Mouse (Mus musculus): Measurements from ENCODE around the gene Madd. TPM values are rescaled to one million over a fixed set of nuclear protein-coding genes. Genes with fewer than 3 reads are reported as not detected.

Gene Madd
- polyA plus RNA-seq, 1 experiment from 2014 or later = 16.9 TPM

DNA sequence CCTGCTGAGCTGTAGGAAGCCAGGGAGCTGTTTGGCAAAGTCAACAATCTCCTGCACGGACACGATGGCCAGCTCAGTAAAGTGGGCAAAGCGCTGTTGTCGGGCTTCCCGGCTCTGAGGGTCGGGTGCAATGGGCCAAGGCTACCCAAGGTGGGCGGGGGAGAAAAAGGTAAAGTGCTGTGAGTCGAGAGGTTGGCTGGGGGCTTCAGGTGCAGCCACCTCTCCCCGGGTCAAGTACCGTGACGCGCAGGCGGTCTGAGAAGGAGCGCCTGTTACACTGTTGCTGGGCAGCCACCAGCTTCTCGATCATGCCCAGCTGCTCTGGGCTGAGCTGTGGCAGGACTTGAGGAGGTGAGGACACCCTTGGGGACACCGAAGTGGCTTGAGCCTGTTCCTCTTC lies 6.9 kb upstream of the Madd start:
- no peak overlapping the region for H3K27ac ChIP-seq (replicated peaks)
- no peaks in the 10 kb centered on the region for H3K36me3 ChIP-seq
- no peaks in the 10 kb centered on the region for H3K9me3 ChIP-seq (replicated peaks)
- no peak for DNase-seq (ENCODE audit: low spot score)
- peaks cover 10% of the 10 kb centered on the region for H3K27me3 ChIP-seq (ENCODE audit: low read depth, poor library complexity, severe bottlenecking)
- H3K4me1 ChIP-seq = peaks cover 21% of the 10 kb centered on the region
- WGBS = 91% methylated on average over 16 of the region's 16 CpGs
- no peak overlapping the region for H3K4me3 ChIP-seq

DNA sequence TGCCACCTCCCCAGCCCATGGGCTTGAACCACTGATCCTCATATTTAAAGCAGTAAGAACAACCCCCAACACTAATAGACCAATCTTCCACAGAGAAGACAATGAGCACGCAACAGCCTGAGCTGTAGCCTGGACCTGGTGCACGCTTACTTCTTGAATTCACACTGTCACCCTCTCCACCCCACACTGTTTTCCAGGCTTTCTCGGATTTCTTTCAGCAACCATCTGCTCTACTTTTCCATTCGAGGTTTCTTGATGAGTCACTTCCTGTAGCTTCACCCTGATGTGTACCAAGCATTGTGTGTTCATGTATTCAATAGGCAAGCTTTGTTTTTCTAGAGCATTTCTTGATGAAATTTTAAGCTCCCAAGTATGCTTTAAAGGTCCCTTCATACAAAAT lies 3.8 kb upstream of the Madd start:
- Histone ChIP-seq H3K9me3 (replicated peaks) (no peaks in the 10 kb centered on the region), H3K36me3 (no peaks in the 10 kb centered on the region), H3K27me3 (ENCODE audit: low read depth, poor library complexity, severe bottlenecking) (no peaks in the 10 kb centered on the region), H3K4me3 (no peak overlapping the region), H3K27ac (replicated peaks) (no peak overlapping the region), H3K4me1 (peaks cover 12% of the 10 kb centered on the region)
- DNase-seq (ENCODE audit: low spot score) = no peak
- 82% methylated on average over 4 of the region's 4 CpGs for WGBS

DNA sequence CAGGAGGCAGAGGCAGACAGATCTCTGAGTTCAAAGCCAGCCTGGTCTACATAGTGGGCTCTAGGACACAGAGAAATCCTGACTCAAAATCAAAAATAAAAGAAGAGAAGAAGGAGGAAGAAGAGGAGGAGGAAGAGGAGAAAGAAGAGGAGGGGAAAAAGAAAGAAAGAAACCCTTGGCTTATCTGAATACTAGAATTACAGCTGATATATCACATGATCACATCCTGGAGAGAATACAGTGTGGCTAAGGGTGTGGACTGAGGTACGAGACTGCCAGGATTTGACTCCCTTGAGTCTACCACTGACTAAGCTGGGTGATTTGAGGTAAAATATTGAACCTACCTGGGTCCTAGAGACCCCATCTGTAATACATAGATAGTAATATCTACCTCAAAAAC lies 2.6 kb upstream of the Madd start:
- no peaks in the 10 kb centered on the region for H3K27me3 ChIP-seq (ENCODE audit: low read depth, poor library complexity, severe bottlenecking)
- no peak overlapping the region for H3K27ac ChIP-seq (replicated peaks)
- 87% methylated on average over 1 of the region's 1 CpGs for WGBS
- H3K9me3 ChIP-seq (replicated peaks) = no peaks in the 10 kb centered on the region
- no peak for DNase-seq (ENCODE audit: low spot score)
- no peaks in the 10 kb centered on the region for H3K36me3 ChIP-seq
- H3K4me1 ChIP-seq = peaks cover 18% of the 10 kb centered on the region
- no peak overlapping the region for H3K4me3 ChIP-seq

DNA sequence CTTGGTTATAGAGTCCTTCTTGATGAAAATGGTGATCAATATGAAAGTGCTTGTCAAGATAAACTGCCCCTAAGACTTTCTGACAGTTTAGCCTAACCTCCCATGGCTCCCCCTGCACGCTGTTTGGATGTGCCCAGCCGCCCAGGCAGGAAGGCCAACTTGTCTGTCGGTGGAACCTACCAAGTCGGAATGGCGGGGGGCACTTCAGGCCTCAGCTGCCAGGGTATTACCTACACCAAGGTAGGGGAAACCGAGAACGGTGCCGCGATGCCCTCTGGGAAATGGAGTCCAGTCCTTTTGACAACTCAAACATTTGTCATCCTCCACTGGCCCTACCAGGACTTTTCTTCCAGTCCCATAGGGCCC lies 506 bp downstream of the Madd start:
- under 1% methylated on average over 9 of the region's 9 CpGs for WGBS
- DNase-seq (ENCODE audit: low spot score) = peak; percentile 95
- H3K27me3 ChIP-seq (ENCODE audit: low read depth, poor library complexity, severe bottlenecking) = no peaks in the 10 kb centered on the region
- peak overlapping the region; percentile 78 for H3K4me3 ChIP-seq
- H3K27ac ChIP-seq (replicated peaks) = peak overlapping the region; percentile 84
- no peaks in the 10 kb centered on the region for H3K9me3 ChIP-seq (replicated peaks)
- peaks cover 9% of the 10 kb centered on the region for H3K36me3 ChIP-seq
- H3K4me1 ChIP-seq = peaks cover 25% of the 10 kb centered on the region

DNA sequence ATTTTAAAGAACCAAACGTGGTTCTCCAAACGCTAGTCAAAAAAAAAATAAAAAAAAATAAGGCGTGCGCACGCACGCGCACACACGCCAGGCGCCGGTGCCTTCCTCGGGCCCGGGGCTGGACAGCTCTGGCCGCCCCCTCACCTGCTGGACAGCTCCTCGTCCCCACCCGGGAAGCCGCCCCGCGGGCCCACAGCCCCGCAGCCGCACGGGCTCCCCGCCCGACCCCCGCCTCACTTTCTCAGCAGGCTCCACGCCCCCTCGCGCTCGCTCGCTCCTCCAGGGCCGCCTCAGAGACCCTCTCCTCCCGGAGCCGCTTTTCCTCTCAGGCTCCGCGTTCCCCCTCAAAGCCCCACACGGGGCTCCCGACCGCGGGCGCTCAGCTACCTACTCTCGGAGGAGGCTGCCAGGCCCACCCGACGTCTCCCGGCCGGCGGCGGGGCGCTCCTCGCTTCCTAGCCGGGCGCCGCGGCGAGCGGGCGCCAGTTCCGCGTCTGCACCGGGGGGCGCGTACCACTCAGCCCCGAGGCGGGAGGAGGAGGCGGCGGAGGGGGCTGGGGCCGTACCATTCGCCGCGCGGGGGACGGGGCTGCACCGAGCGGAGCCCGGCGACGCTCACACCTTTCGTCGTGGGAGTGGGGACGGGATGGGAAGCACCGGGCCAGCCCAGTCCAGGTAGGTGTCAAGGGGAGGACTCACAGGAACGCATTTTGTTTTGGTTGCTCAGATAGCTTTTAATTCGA lies 1.1 kb downstream of the Madd start:
- peak; percentile 87 for DNase-seq (ENCODE audit: low spot score)
- Histone ChIP-seq H3K4me3 (peak overlapping the region; percentile 78), H3K9me3 (replicated peaks) (no peaks in the 10 kb centered on the region), H3K27ac (replicated peaks) (peak overlapping the region; percentile 84), H3K36me3 (peaks cover 14% of the 10 kb centered on the region), H3K4me1 (peaks cover 25% of the 10 kb centered on the region), H3K27me3 (ENCODE audit: low read depth, poor library complexity, severe bottlenecking) (no peaks in the 10 kb centered on the region)
- under 1% methylated on average over 80 of the region's 81 CpGs for WGBS

DNA sequence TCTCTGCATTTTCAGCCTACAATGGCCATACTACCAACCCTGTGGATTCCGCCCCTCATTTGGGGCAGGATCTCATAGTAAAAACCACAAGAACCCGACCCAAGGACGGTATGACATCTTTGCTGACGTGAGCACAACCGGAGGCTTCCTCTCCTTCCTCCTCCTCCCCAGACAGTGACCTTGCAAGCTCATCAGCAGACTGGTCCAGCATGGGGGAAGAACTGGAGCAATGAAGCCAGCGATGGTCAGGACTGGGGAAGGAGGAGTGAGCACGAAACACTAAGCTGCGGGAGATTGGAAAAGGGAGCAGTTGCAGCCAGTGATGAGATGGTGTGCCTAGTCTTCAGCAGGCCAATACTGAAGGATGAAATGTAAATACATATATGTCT lies 1.6 kb downstream of the Madd start:
- Histone ChIP-seq H3K36me3 (peaks cover 17% of the 10 kb centered on the region), H3K27me3 (ENCODE audit: low read depth, poor library complexity, severe bottlenecking) (no peaks in the 10 kb centered on the region), H3K27ac (replicated peaks) (peak overlapping the region; percentile 84; the same call in 1 of the 2 replicates), H3K4me1 (peaks cover 25% of the 10 kb centered on the region), H3K4me3 (peak overlapping the region; percentile 78), H3K9me3 (replicated peaks) (no peaks in the 10 kb centered on the region)
- WGBS = 13% methylated on average over 8 of the region's 8 CpGs
- peak; percentile 24 for DNase-seq (ENCODE audit: low spot score)

DNA sequence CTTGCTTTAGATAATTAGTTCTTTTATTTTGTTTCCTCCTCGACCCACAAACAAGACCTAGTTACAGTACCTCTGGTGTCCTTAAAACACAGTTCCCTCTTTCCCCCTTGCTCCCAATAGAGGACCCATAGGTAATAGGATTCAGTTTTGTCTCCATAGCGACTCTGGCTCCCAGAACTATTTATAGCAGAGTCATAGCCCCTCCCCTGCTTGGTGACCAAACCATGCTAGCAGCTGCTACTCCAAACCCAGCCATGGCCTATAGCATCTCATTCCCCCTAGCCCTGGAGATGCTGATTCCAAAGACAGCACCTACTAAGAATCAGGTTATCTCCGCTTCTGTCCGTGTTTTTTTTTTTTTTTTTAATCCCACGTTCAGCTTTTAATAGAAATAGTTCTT lies 2.9 kb downstream of the Madd start:
- Histone ChIP-seq H3K4me1 (peaks cover 25% of the 10 kb centered on the region), H3K36me3 (peaks cover 29% of the 10 kb centered on the region), H3K4me3 (no peak overlapping the region), H3K27ac (replicated peaks) (no peak overlapping the region), H3K27me3 (ENCODE audit: low read depth, poor library complexity, severe bottlenecking) (no peaks in the 10 kb centered on the region), H3K9me3 (replicated peaks) (no peaks in the 10 kb centered on the region)
- 77% methylated on average over 5 of the region's 5 CpGs for WGBS
- no peak for DNase-seq (ENCODE audit: low spot score)

DNA sequence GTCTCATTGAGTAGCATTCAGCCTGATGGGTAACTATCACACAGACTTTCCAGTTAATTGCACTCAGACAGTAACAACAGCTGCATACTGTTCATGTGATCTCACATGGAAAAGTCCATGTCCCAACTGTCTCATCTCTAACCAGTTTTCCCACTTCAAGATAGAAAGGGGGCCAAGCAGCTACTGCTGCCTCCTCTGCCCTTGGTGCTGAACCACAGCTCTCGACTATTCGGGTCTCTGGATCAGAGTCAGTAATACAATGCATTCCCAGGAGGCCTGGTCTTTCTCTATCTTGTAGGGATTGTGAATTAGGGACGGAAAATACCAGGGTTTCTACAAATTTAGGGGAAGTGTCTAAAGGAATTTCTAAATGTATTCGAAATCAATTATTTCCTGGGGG lies 3.8 kb downstream of the Madd start:
- DNase-seq (ENCODE audit: low spot score) = no peak
- Histone ChIP-seq H3K4me1 (peaks cover 25% of the 10 kb centered on the region), H3K36me3 (peaks cover 37% of the 10 kb centered on the region), H3K4me3 (no peak overlapping the region), H3K9me3 (replicated peaks) (no peaks in the 10 kb centered on the region), H3K27me3 (ENCODE audit: low read depth, poor library complexity, severe bottlenecking) (no peaks in the 10 kb centered on the region), H3K27ac (replicated peaks) (no peak overlapping the region)
- 48% methylated on average over 4 of the region's 4 CpGs for WGBS

DNA sequence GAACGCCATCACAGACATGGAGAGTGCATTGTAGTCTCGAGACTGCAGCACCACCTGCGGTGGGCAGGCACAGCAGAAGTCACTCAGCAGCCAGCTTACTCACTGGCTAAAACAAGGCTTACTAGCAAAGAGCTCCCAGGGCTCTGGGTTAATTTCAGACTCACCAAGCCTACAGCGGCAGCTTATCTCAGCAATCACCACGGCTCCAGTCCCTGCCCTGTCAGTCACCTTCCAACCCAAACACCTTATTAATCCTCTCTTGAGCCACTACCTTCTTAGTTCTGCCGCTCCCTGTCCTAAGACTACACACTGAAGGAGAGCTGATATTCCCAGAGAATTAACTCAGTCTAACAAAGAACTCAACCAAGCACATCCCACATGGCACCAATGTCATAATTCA lies 7.4 kb downstream of the Madd start:
- Histone ChIP-seq H3K9me3 (replicated peaks) (no peaks in the 10 kb centered on the region), H3K36me3 (peaks cover 68% of the 10 kb centered on the region), H3K27ac (replicated peaks) (no peak overlapping the region), H3K4me1 (peaks cover 8% of the 10 kb centered on the region), H3K4me3 (no peak overlapping the region), H3K27me3 (ENCODE audit: low read depth, poor library complexity, severe bottlenecking) (no peaks in the 10 kb centered on the region)
- no peak for DNase-seq (ENCODE audit: low spot score)
- 82% methylated on average over 6 of the region's 6 CpGs for WGBS

DNA sequence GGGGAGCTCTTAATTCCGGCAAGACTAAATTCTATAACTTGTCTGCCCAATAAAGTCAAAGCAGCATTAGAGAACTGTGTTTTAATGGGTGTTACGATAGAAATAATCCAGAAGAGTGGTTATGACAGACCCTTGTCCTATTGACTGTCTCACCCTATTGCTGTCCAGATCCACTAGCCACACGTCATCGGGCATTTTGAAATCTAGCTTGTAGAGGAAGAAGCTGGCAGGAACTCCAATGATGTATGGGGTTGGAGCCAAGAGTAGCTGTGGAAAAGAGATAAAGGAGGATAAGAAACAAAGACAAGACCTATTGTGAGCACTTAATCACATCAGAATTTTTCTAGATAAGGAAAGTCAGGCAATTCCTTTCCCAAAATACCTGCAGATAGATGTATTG lies 8.1 kb downstream of the Madd start:
- no peak overlapping the region for H3K27ac ChIP-seq (replicated peaks)
- no peak for DNase-seq (ENCODE audit: low spot score)
- WGBS = 91% methylated on average over 4 of the region's 4 CpGs
- H3K4me3 ChIP-seq = no peak overlapping the region
- H3K4me1 ChIP-seq = peaks cover under 1% of the 10 kb centered on the region
- H3K36me3 ChIP-seq = peaks cover 70% of the 10 kb centered on the region
- no peaks in the 10 kb centered on the region for H3K9me3 ChIP-seq (replicated peaks)
- H3K27me3 ChIP-seq (ENCODE audit: low read depth, poor library complexity, severe bottlenecking) = no peaks in the 10 kb centered on the region

DNA sequence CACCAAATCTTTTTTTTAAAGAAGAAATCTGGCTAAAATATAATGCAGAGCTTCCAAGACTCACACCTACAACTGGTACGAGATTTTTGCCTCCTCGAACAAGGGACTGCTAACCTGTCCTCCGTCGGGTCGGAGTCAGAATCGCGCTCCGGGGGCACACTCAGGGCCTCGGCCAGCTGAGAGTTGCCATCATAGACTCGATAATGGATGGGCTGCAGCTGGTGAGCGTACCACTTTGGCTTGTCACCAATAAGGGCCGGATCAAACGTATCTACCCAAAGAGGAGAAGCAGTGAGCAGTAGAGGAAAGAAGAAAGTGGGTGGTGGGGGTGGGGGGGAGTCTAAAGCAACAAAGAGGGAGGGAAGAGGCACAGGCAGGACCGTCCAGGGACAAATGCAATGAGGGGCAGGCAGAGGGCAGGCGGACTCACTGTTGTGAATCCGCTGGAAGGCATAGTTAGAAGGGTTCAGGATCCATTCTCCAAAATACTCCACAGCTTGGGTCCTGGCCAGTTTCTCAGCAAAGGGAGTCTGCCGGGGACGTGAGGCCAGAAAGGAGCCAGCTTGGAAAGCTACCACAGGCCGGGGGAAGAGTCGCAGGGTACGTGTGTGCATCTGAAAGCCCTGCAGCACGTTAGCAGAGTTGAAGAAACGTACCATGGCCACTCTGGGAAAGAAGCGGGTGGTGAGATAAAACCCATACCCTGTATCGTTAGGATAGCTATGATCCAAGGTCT lies 13.9 kb downstream of the Madd start:
- no peak for DNase-seq (ENCODE audit: low spot score)
- Histone ChIP-seq H3K4me3 (no peak overlapping the region), H3K27me3 (ENCODE audit: low read depth, poor library complexity, severe bottlenecking) (no peaks in the 10 kb centered on the region), H3K27ac (replicated peaks) (no peak overlapping the region), H3K4me1 (no peaks in the 10 kb centered on the region), H3K36me3 (peaks cover 80% of the 10 kb centered on the region), H3K9me3 (replicated peaks) (no peaks in the 10 kb centered on the region)
- 90% methylated on average over 25 of the region's 25 CpGs for WGBS

DNA sequence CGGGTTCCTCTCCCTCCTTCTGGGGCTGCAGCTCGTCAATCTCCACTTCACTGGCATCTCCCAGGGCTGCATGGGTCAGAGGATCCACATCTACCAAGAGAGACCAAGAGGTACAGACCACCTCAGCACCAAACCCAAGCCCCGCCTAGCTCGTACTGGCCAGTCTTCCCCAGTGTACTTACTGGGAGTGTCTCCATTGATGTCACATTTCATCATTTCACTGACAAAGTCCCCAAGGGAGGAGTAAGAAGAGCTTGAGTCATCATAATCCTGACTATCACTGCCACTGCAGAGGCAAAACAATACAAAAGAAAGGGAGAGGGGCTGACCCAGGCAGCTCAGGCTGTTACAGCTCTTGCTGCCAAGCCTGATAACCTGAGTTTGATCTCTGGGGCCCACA lies 16.0 kb downstream of the Madd start:
- WGBS = 73% methylated on average over 4 of the region's 4 CpGs
- DNase-seq (ENCODE audit: low spot score) = no peak
- Histone ChIP-seq H3K27ac (replicated peaks) (no peak overlapping the region), H3K27me3 (ENCODE audit: low read depth, poor library complexity, severe bottlenecking) (no peaks in the 10 kb centered on the region), H3K36me3 (peaks cover 77% of the 10 kb centered on the region), H3K9me3 (replicated peaks) (no peaks in the 10 kb centered on the region), H3K4me3 (no peak overlapping the region), H3K4me1 (no peaks in the 10 kb centered on the region)

DNA sequence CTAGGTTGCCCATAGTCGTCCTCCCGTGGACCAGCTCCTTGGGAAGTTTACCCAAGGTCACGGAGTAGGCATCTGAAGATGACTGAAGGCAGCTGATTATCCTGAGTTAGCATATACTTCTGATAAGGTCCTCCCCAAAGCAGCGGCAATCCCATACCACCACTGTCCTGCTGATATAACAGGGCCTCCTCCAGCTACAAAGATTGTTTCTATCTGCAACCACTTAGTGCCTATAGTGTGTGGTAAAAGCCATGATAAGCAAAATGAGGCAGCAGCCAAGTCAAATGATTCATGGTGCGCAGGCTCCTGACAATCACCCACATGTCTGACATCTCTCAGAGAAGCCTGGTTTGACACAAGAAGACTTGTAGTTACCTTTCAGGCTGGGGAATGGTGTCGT lies 18.6 kb downstream of the Madd start:
- Histone ChIP-seq H3K27ac (replicated peaks) (no peak overlapping the region), H3K9me3 (replicated peaks) (no peaks in the 10 kb centered on the region), H3K36me3 (peaks cover 88% of the 10 kb centered on the region), H3K4me3 (no peak overlapping the region), H3K4me1 (no peaks in the 10 kb centered on the region), H3K27me3 (ENCODE audit: low read depth, poor library complexity, severe bottlenecking) (no peaks in the 10 kb centered on the region)
- no peak for DNase-seq (ENCODE audit: low spot score)
- WGBS = 94% methylated on average over 6 of the region's 6 CpGs
